ENCODE assay signal across 8 mouse cellular contexts in the genomic region with DNA sequence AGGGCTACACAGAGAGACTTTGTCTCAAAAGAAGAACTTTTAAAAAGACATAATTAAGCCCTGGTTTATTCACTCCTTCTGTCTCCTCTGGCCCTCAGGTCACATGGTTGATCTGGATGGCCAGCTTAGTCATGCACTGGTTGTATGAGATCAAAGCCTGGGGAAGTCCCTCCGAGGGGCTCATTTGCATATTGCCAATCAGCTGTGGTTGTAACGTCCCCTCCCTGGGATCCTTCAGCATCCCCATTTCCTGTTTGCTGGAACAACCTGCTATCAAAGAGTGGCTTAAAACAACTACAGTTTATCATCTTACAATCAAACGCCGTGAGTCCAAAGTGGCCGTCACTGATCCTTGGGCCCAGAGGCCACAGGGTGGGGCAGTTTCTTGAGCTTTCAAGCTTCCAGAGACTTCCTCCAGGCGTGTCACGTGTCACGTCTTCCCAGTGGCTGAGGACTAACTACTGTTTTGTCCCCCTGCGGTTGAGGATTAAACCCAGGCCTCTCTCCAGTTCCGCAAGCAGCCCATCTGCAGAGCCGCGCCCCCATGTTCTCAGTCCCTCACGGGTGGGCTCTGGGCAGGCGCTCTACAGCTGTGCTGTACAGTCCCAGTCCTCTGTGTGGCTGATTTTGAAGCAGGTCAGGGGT. TPM values are rescaled to one million over a fixed set of nuclear protein-coding genes. Genes with fewer than 3 reads are reported as not detected.
A peak's percentile ranks its signal among the peaks of the same experiment; 100 is the strongest.
DNase-seq lines count a peak whose midpoint lies in the region; ATAC-seq and TF ChIP-seq lines count a peak whose summit lies in the region.
"Had no signal": no experiment of that assay in that cellular context is flagged by ENCODE, and none has a peak within 500 bp of the region (broad histone marks: within the 10 kb centered on the region; RNA-seq: fewer than 3 reads in every experiment).

No protein-coding gene starts in this region.

- H3K27me3 ChIP-seq in CH12.LX (replicated peaks): no peaks in the 10 kb centered on the region
- no peaks in the 10 kb centered on the region for H3K27me3 ChIP-seq in midbrain, embryonic 16.5 days (ENCODE audit: control insufficient read depth, insufficient read depth, low read depth, low read length)

- peak overlapping the region; percentile 86; the same call in 1 of the 2 replicates for H3K4me2 ChIP-seq in CH12.LX (ENCODE audit: insufficient read depth, low read depth, poor library complexity, severe bottlenecking)
- H3K4me2 ChIP-seq in midbrain, embryonic 16.5 days (ENCODE audit: low read length): no peak overlapping the region

- dilution Hi-C loops in CH12.LX (cut with MboI; ENCODE audit: extremely low pct_ligation_motif_present, extremely low pct_unique_long_range_greater_than_20kb, low sequenced_read_pairs): no loop called here

- H3K4me1 ChIP-seq in CH12.LX (ENCODE audit: control insufficient read depth in 1 of 2, insufficient read depth in 2 of 2): peaks cover 11 to 37% of the 10 kb centered on the region in 2 experiments
- H3K4me1 ChIP-seq in midbrain, embryonic 16.5 days (ENCODE audit: control insufficient read depth, insufficient read depth, low read length): no peaks in the 10 kb centered on the region

- peak; percentile 80 to 83 for DNase-seq in B cell, adult 2 months
- DNase-seq in CH12.LX (ENCODE audit: extremely low read depth): peak; percentile 93
- DNase-seq in left cerebral cortex, adult 8-10 months (ENCODE audit: low spot score in 2 of 2): no peak
- DNase-seq in layer of hippocampus, adult 11-12 months (ENCODE audit: low spot score): no peak
- no peak for DNase-seq in thymus, postnatal 4 days

- H3K36me3 ChIP-seq in CH12.LX (replicated peaks in 1 of 2; ENCODE audit: control insufficient read depth in 1 of 2, insufficient read depth in 1 of 2, low read length in 1 of 2): no peaks in the 10 kb centered on the region
- H3K36me3 ChIP-seq in midbrain, embryonic 16.5 days (ENCODE audit: control insufficient read depth, insufficient read depth, low read length): no peaks in the 10 kb centered on the region

- peak in 1 of 2 experiments; percentile 32; a peak in 2 of 4 replicates for TF ChIP-seq CTCF in CH12.LX (conservative IDR thresholded peaks at IDR 0.05 in 1 of 2, IDR thresholded peaks at IDR 0.05 in 1 of 2; ENCODE audit: low read depth in 2 of 2, low read length in 2 of 2)

- peak; percentile 64; the same call in 1 of the 2 replicates for TF ChIP-seq POLR2A in CH12.LX (IDR thresholded peaks at IDR 0.05; ENCODE audit: low read depth, low read length)

- WGBS in midbrain, embryonic 16.5 days: 47% methylated on average over 14 of the region's 14 CpGs

- peak overlapping the region; percentile 66 for H3K27ac ChIP-seq in CH12.LX (ENCODE audit: insufficient read depth, low read depth)
- no peak overlapping the region for H3K27ac ChIP-seq in midbrain, embryonic 16.5 days (ENCODE audit: low read length)

- peak; percentile 68 for TF ChIP-seq EP300 in CH12.LX (IDR thresholded peaks at IDR 0.05; ENCODE audit: low read length)

- in situ Hi-C loops in CH12.LX (cut with MboI; ENCODE audit: low pct_ligation_motif_present, low pct_unique_long_range_greater_than_20kb, low sequenced_read_pairs): loop anchor here (5.0 to 10.0 kb wide), 2 partner anchors 50 to 372 kb away; a partner anchor contains a TSS

- H3K79me2 ChIP-seq in CH12.LX (replicated peaks; ENCODE audit: control insufficient read depth, extremely low read depth, insufficient read depth, poor library complexity, severe bottlenecking): no peaks in the 10 kb centered on the region

- ATAC-seq in inflammation-experienced regulatory T-cells, adult 6 months: peak; percentile 64
- ATAC-seq in midbrain, embryonic 16.5 days: 0 out of 2 replicates have a peak, but pooled peaks have one; percentile 16

- H3K4me3 ChIP-seq in CH12.LX (replicated peaks in 1 of 3; ENCODE audit: low read depth in 2 of 3, low read length in 2 of 3, poor library complexity in 1 of 3): peak overlapping the region in 1 of 3 experiments; percentile 12
- no peak overlapping the region for H3K4me3 ChIP-seq in midbrain, embryonic 16.5 days (ENCODE audit: low read depth, low read length)

- H3K9ac ChIP-seq in CH12.LX (ENCODE audit: insufficient read depth, low read depth): peak overlapping the region; percentile 67
- H3K9ac ChIP-seq in midbrain, embryonic 16.5 days (ENCODE audit: low read depth, low read length): no peak overlapping the region

- H3K9me3 ChIP-seq in CH12.LX (replicated peaks; ENCODE audit: low read length): no peaks in the 10 kb centered on the region
- H3K9me3 ChIP-seq in midbrain, embryonic 16.5 days (replicated peaks; ENCODE audit: control insufficient read depth, low read length, poor library complexity, severe bottlenecking): no peaks in the 10 kb centered on the region; the same call in 1 of the 2 replicates

- TF ChIP-seq RAD21 in CH12.LX (IDR thresholded peaks at IDR 0.05; ENCODE audit: low read depth, low read length): no peak

TF ChIP-seq in CH12.LX, 34 proteins besides CTCF, POLR2A, EP300 and RAD21 (continues in another document):
- TF ChIP-seq NRF1 (IDR thresholded peaks at IDR 0.05; ENCODE audit: low read depth, low read length) (no peak), ZKSCAN1 (IDR thresholded peaks at IDR 0.05; ENCODE audit: borderline replicate concordance, low read depth, low read length) (no peak), ELF1 (IDR thresholded peaks at IDR 0.05; ENCODE audit: low read depth, low read length) (peak; percentile 64), BHLHE40 (IDR thresholded peaks at IDR 0.05; ENCODE audit: low read depth, low read length) (peak; percentile 90), ZC3H11A (IDR thresholded peaks at IDR 0.05; ENCODE audit: low read depth, low read length) (no peak), IRF4 (IDR thresholded peaks at IDR 0.05; ENCODE audit: low read depth, low read length) (peak; percentile 47; the same call in 1 of the 2 replicates), ZMIZ1 (IDR thresholded peaks at IDR 0.05; ENCODE audit: low read depth, low read length) (peak; percentile 98; the same call in 1 of the 2 replicates), UBTF (IDR thresholded peaks at IDR 0.05; ENCODE audit: low read depth, low read length) (no peak), SMC3 (IDR thresholded peaks at IDR 0.05; ENCODE audit: low read depth, low read length) (peak; percentile 20; the same call in 1 of the 2 replicates), PAX5 (IDR thresholded peaks at IDR 0.05; ENCODE audit: low read length) (no peak), POLR2AphosphoS2 (IDR thresholded peaks at IDR 0.05; ENCODE audit: low read depth, low read length) (no peak), MAZ (IDR thresholded peaks at IDR 0.05; ENCODE audit: low read depth, low read length) (0 out of 2 replicates have a peak, but pooled peaks have one; percentile 13), USF2 (conservative IDR thresholded peaks at IDR 0.05; ENCODE audit: low read depth, low read length) (peak; percentile 55), TBP (conservative IDR thresholded peaks at IDR 0.05; ENCODE audit: low read depth, low read length) (peak; percentile 87), GABPA (IDR thresholded peaks at IDR 0.05; ENCODE audit: insufficient replicate concordance, low read depth, low read length) (no peak), CHD1 (IDR thresholded peaks at IDR 0.05; ENCODE audit: low read depth, low read length) (no peak; the same call in 1 of the 2 replicates), JUN (IDR thresholded peaks at IDR 0.05; ENCODE audit: insufficient read depth, low read depth, low read length) (peak; percentile 17; the same call in 1 of the 2 replicates), MAX (IDR thresholded peaks at IDR 0.05; ENCODE audit: low read length) (peak; percentile 45), MYC (IDR thresholded peaks at IDR 0.05; ENCODE audit: low read depth, low read length) (peak; percentile 14), MAFK (IDR thresholded peaks at IDR 0.05; ENCODE audit: insufficient replicate concordance, low read length) (no peak), HCFC1 (IDR thresholded peaks at IDR 0.05; ENCODE audit: low read depth, low read length) (no peak; the same call in 1 of the 2 replicates)

RNA-seq across cellular contexts. Expression of a gene that starts 10.9 kb away (rescaled TPM):
- total RNA-seq in CH12.LX (2012; rRNA removed): 0.04 and 0.08 TPM in 2 replicates
- not detected in 2 replicates for total RNA-seq in CH12.LX (2014; rRNA removed)
- polyA plus RNA-seq in CH12.LX (2012; ENCODE audit: insufficient read length, low read depth): not detected in 2 replicates
- polyA plus RNA-seq in inflammation-experienced regulatory T-cells, adult 6 months (2017; shearing (Covaris generic)): not detected
- polyA plus RNA-seq in midbrain, embryonic 16.5 days (2015; fragmentation: Nextera tagmentation; extraction: Ambion mirVana): not detected in 2 replicates
- not detected for total RNA-seq in left cerebral cortex, adult 8-10 months (2022)
- polyA plus RNA-seq: testis, adult 2 months had no signal

RNA-seq across cellular contexts. Expression of a gene that starts 15.8 kb away (rescaled TPM):
- total RNA-seq in CH12.LX (2012; rRNA removed) (2.5 and 3.2 TPM in 2 replicates), CH12.LX (2014; rRNA removed) (0.88 and 1.1 TPM in 2 replicates)
- 6.8 and 7.7 TPM in 2 replicates for polyA plus RNA-seq in CH12.LX (2012; ENCODE audit: insufficient read length, low read depth)
- under 1 TPM in 2 of 3 experiments, not detected in 1; 0.55 to 0.59 TPM for polyA plus RNA-seq in inflammation-experienced regulatory T-cells, adult 6 months (2017; shearing (Covaris generic))
- polyA plus RNA-seq in midbrain, embryonic 16.5 days (2015; fragmentation: Nextera tagmentation; extraction: Ambion mirVana): 1.6 and 1.8 TPM in 2 replicates
- not detected for total RNA-seq in left cerebral cortex, adult 8-10 months (2022)

RNA-seq across cellular contexts. Expression of a gene that starts 25.1 kb away (rescaled TPM):
- total RNA-seq in CH12.LX (2012; rRNA removed) (0.59 TPM in 1 of 2 replicates, not detected in the other), CH12.LX (2014; rRNA removed) (not detected in 2 replicates)
- 4.1 and 4.3 TPM in 2 replicates for polyA plus RNA-seq in CH12.LX (2012; ENCODE audit: insufficient read length, low read depth)
- not detected for polyA plus RNA-seq in inflammation-experienced regulatory T-cells, adult 6 months (2017; shearing (Covaris generic))
- polyA plus RNA-seq in midbrain, embryonic 16.5 days (2015; fragmentation: Nextera tagmentation; extraction: Ambion mirVana): 21.3 and 23.9 TPM in 2 replicates
- total RNA-seq in left cerebral cortex, adult 8-10 months (2022): 1 to 10 TPM; 1.4 to 2.5 (median 2.0) TPM

RNA-seq across cellular contexts. Expression of a gene that starts 44.1 kb away (rescaled TPM):
- 15.0 and 15.4 TPM in 2 replicates for total RNA-seq in CH12.LX (2012; rRNA removed)
- total RNA-seq in CH12.LX (2014; rRNA removed): 12.7 and 13.1 TPM in 2 replicates
- polyA plus RNA-seq in CH12.LX (2012; ENCODE audit: insufficient read length, low read depth): 8.8 and 13.2 TPM in 2 replicates
- 10 to 100 TPM; 14.2 to 23.8 (median 19.6) TPM for polyA plus RNA-seq in inflammation-experienced regulatory T-cells, adult 6 months (2017; shearing (Covaris generic))
- 9.3 and 11.5 TPM in 2 replicates for polyA plus RNA-seq in midbrain, embryonic 16.5 days (2015; fragmentation: Nextera tagmentation; extraction: Ambion mirVana)
- total RNA-seq in left cerebral cortex, adult 8-10 months (2022): 10 to 100 TPM in 2 of 4 experiments, 1 to 10 TPM in 2; 7.0 to 12.4 (median 10.5) TPM

RNA-seq across cellular contexts. Expression of a gene that starts 54.3 kb away (rescaled TPM):
- total RNA-seq in CH12.LX (2012; rRNA removed) (15.8 and 18.8 TPM in 2 replicates), CH12.LX (2014; rRNA removed) (3.2 and 3.8 TPM in 2 replicates)
- 17.9 and 25.2 TPM in 2 replicates for polyA plus RNA-seq in CH12.LX (2012; ENCODE audit: insufficient read length, low read depth)
- polyA plus RNA-seq in inflammation-experienced regulatory T-cells, adult 6 months (2017; shearing (Covaris generic)): 10 to 100 TPM; 13.6 to 19.9 (median 18.5) TPM
- polyA plus RNA-seq in midbrain, embryonic 16.5 days (2015; fragmentation: Nextera tagmentation; extraction: Ambion mirVana): 0.65 and 1.0 TPM in 2 replicates
- 1 to 10 TPM in 2 of 4 experiments, under 1 TPM in 1, not detected in 1; 0.57 to 6.4 (median 2.9) TPM for total RNA-seq in left cerebral cortex, adult 8-10 months (2022)

Comparison
In these comparisons a context has a peak if more than half of its experiments do, and no peak if none do; other contexts are left out.
1. DNase-seq: peak in B cell, adult 2 months (2 of 2) and CH12.LX (single experiment); none in left cerebral cortex, adult 8-10 months (0 of 2), layer of hippocampus, adult 11-12 months (single experiment) and thymus, postnatal 4 days (single experiment).